Mouse (Mus musculus) megakaryocyte, embryonic 14.5 days (primary cell): ENCODE measurements around the gene Zfp865.

Experiments
- FLI1 ChIP-seq: IDR thresholded peaks from 2 replicates; pipeline ENCODE4 v1.6.1; 2012; ENCODE audit warnings: low read length, inconsistent platforms, mixed read lengths
- GATA1 ChIP-seq: IDR thresholded peaks from 3 replicates; pipeline ENCODE4 v1.6.1; 2012; ENCODE audit warnings: mixed read lengths, low read length, inconsistent platforms, borderline replicate concordance

DNA sequence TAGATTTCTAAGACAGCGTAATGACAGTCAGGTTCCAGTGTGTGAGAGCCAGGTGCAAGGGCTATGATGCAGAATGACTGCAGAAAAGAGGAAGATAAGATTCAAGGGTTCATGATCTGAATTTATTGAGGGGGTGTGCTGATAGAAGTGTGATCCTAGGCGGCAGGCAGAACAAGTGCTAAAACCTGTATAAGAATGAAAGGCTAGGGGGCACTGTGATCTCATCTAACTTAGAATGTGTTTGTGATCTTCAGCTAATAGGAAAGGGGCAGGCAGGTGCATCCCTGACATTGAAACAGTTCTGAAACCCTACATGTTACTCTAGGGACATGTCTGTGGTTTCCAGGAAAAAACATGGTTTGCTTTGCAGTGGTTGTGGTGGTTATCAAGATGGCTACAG is 25.9 kb downstream of the Zfp865 start:
- TF ChIP-seq GATA1: no peak
- TF ChIP-seq FLI1: no peak
